Mouse (Mus musculus) Patski (cell line): Measurements from ENCODE around the gene Cpeb3. TPM values are rescaled to one million over a fixed set of nuclear protein-coding genes. Genes with fewer than 3 reads are reported as not detected.

Source experiments
- ATAC-seq: fragments of 100-300 bp; one replicate; pipeline ENCODE4 v1.8.0; 2021
- CTCF ChIA-PET: fragments of 350-600 bp; sonication (Branson Sonifier 250); formaldehyde crosslinking; loops from one replicate; lab custom pipeline; 2022; ENCODE audit warnings: inconsistent platforms; lab: Charles Lee
- POLR2A ChIA-PET: fragments of 350-600 bp; sonication (Branson Sonifier 250); formaldehyde crosslinking; loops from one replicate; lab custom pipeline; 2022; ENCODE audit warnings: antibody characterized with exemption, inconsistent platforms; lab: Charles Lee
- DNase-seq: peaks from one replicate; pipeline ENCODE4 v3.0.0-alpha.2; 2011; ENCODE audit warnings: low read depth, low spot score
- H3K27me3 ChIP-seq: fragments of 371-371 bp; one replicate; pipeline ENCODE4 v1.5.1; 2021
- CTCF ChIP-seq: fragments of 100-300 bp; IDR thresholded peaks from one replicate; pipeline ENCODE4 v1.5.1; 2021
- in situ Hi-C: fragments of 300-500 bp; cut with MboI; formaldehyde crosslinking; loops from 3 replicates; pipeline ENCODE4 v1.11.1; 2018; ENCODE audit warnings: low pct_unique_long_range_greater_than_20kb, mixed read lengths
- polyA plus RNA-seq: library from polyadenylated mRNA; unstranded; gene quantifications from one replicate; pipeline ENCODE4 v1.2.3, GENCODE M21; 2021

Gene Cpeb3
- 8.9 TPM for polyA plus RNA-seq

DNA sequence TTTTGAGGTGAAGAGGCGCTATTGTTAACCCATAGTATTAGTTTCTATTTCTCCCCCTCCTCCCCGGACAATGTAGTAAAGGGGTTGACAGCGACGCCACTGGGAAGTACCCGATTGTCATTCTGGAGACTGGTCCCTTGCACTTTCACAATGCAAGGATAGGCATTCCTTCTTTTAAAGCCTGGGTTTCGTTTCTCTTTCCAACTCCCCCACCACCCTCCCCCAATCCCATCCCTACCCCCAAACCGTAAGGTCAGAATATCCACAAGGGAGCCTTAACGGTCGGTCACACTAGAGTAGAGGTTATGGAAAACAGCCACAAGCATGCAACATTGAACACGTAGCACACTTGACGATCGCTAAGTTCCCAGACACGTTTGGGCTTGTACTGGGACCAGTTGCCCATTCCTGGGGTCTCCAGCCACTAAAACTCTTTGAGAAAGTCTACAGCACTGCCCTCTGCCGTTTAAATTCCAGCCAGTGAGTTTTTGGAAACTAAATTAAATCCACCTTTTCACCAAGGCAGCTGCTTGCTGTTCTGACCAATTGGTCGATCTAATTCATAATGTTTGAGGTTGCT is at the start of gene Cpeb3:
Gene Cpeb3 (minus strand): TSS at position 426 of the 580 bp plus-strand sequence.
- no peak for ATAC-seq

DNA sequence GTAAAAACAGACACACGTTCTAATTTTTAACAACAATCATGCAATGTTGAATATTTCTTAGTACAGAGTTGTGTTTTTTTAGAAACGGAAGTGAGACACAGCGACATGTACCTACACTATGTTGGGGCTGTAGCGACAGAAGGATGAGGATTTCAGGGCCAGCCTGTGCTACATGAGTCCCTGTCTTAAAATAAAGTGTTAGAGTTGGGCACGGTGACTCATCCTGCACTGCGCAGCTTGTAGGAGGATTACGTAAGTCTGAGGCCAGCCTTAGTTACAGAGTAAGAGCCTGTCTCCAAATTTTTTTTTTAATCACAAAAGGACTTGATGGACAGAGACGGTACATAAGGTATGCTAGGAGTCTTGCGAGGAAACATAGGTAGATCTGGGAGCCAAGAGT is 46.9 kb upstream of the Cpeb3 start:
- DNase-seq (no peak), ATAC-seq (no peak)
- ChIA-PET CTCF (no interaction called here), POLR2A (no interaction called here)
- TF ChIP-seq CTCF, result no peak
- H3K27me3 ChIP-seq, result no peaks in the 10 kb centered on the region
- in situ Hi-C loops, result no loop called here

More for the DNA sequence above, at the start of gene Cpeb3:
- H3K27me3 ChIP-seq, result no peaks in the 10 kb centered on the region
- TF ChIP-seq CTCF, result peak; percentile 70
- in situ Hi-C loops, result no loop called here
- ChIA-PET CTCF (interaction anchor here (0.8 to 2.5 kb wide), 3 partner anchors 12 to 157 kb away, joined by 3 to 9 read pairs (median 4); no protein-coding TSS in a partner anchor), POLR2A (no interaction called here)
- DNase-seq, result peak; percentile 22

DNA sequence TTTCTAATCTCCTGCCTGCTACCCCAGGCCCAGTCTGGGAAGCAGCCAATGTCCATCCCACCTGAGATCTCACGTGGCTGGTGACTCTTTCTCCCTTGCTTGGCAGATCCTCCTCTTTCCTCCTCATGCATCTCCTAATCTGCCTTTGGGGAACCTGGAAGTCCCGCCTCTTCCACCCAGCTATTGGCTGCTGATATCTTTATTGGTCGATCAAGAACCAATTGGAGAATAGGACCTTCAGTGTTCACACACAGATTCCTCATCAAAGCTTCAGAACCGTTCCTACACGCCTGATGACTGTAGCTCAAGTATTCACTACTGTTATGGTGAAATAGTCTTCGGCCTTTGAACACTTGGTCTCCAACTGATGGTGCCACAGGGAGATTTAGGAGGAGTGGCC is 43.7 kb upstream of the Cpeb3 start:
- in situ Hi-C loops, result no loop called here
- TF ChIP-seq CTCF, result no peak
- ChIA-PET CTCF (no interaction called here), POLR2A (no interaction called here)
- DNase-seq, result no peak
- ATAC-seq, result no peak
- H3K27me3 ChIP-seq, result peaks cover 2% of the 10 kb centered on the region

DNA sequence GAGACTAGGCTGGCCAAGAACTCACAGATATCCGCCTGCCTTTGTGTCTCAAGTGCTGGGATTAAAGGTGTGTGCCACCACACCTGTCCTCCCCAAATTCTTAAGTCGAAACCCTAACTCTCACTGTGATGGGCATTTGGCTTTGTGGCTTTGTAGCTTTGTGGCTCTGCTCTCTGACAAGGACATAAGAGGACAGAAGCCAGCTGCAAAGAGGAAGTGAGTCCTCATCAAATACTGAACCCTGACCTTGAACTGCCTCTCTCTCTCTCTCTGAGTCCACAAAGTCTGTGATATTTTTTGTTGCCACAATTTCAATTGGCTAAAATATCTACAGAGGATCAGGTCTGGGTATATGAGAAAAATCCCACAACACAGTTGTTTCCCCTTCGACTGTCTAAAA is 39.8 kb upstream of the Cpeb3 start:
- in situ Hi-C loops, result no loop called here
- TF ChIP-seq CTCF, result no peak
- ChIA-PET POLR2A (no interaction called here), CTCF (no interaction called here)
- no peak for ATAC-seq
- no peak for DNase-seq
- H3K27me3 ChIP-seq, result peaks cover 2% of the 10 kb centered on the region

DNA sequence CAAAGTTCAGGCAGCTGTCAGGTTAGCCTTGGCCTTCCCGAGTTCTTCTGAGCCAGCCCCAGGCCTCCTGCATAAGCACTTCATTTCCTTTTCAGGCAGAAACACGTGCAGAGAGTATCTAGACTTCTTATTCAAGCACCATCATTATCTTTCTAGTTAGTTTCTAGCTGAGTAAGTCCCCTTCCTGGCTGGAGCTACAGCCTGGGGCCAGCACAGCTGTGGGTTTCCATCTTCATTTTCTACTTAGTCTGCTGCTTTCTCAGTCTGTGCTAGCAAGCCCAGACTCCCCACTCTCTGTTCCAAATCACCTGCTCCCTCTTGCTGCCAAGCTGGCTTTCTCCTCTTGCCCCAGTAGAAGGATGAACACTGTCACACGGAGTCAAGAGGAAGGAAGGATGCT is 38.5 kb upstream of the Cpeb3 start:
- in situ Hi-C loops, result no loop called here
- ChIA-PET CTCF (interaction anchor here (1.3 to 1.5 kb wide), 2 partner anchors 11 to 36 kb away, joined by 3 to 4 read pairs; no protein-coding TSS in a partner anchor), POLR2A (interaction anchor here (0.6 kb wide), 1 partner anchor 555 kb away, joined by 3 read pairs; no protein-coding TSS in a partner anchor)
- H3K27me3 ChIP-seq, result peaks cover 2% of the 10 kb centered on the region
- ATAC-seq (no peak), DNase-seq (no peak)
- no peak for TF ChIP-seq CTCF

DNA sequence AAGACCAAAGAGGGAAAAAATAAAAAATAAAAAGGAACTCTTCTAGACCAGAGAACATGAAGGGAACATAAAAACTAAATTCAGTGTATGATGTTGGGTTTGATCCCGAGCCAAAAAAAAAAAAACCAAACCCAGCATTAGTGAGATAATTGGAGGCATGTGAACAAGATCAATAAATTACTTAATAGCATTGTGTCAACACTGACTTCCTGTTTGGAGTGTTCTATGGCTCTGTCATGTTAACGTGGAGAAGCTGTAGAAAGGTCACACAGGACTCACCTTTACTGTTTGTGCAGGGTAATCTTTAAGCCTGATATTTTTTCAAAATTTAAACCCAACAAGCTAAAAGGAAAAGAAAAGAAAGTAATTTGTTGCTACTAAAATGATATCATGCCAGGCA is 34.3 kb upstream of the Cpeb3 start:
- in situ Hi-C loops, result no loop called here
- POLR2A ChIA-PET, result interaction anchor here (0.7 kb wide), 1 partner anchor 210 kb away, joined by 7 read pairs; no protein-coding TSS in a partner anchor
- DNase-seq (no peak), ATAC-seq (no peak)
- H3K27me3 ChIP-seq, result peaks cover under 1% of the 10 kb centered on the region
- CTCF ChIA-PET, result interaction anchor here (1.5 kb wide), 1 partner anchor 13 kb away, joined by 3 read pairs; no protein-coding TSS in a partner anchor
- no peak for TF ChIP-seq CTCF

DNA sequence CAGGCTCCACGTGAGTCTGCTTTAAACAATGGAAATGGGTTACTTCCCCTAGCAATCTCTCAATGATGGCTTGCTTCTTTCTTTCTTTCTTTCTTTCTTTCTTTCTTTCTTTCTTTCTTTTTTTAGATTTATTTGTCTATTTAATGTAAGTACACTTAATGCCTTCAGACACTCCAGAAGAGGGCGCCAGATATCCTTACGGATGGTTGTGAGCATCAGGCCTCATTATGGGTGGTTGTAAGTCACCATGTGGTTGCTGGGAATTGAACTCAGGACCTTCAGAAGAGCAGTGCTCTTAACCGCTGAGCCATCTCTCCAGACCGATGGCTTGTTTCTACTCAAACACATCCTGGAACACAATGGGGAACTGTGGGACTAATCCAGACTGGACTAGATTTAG is 32.8 kb upstream of the Cpeb3 start:
- in situ Hi-C loops, result no loop called here
- CTCF ChIA-PET, result no interaction called here
- DNase-seq, result no peak

DNA sequence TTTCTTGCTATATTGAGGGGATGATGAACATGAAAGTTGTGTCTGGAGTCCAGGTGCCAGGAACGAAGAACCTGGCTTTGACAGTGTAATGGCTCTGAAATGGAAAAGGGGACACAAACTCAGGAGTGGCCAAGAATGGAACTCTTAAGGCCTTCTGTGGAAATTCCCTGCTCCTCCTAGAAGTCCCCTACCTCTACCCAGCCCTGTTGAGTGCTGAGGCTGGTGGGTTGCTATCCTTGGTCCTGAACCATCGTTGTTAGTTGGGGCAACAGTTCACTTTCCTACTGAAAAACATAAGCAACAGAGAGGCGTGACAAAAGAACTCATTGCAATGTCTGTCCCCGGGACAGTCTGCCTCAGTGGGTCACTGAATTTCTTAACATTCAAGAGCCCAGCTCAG is 30.7 kb upstream of the Cpeb3 start:
- POLR2A ChIA-PET, result no interaction called here
- ATAC-seq, result peak; percentile 47
- TF ChIP-seq CTCF, result no peak

More for the DNA sequence above, 32.8 kb upstream of the Cpeb3 start:
- no peak for ATAC-seq
- POLR2A ChIA-PET, result no interaction called here
- no peak for TF ChIP-seq CTCF
- peaks cover 6% of the 10 kb centered on the region for H3K27me3 ChIP-seq

DNA sequence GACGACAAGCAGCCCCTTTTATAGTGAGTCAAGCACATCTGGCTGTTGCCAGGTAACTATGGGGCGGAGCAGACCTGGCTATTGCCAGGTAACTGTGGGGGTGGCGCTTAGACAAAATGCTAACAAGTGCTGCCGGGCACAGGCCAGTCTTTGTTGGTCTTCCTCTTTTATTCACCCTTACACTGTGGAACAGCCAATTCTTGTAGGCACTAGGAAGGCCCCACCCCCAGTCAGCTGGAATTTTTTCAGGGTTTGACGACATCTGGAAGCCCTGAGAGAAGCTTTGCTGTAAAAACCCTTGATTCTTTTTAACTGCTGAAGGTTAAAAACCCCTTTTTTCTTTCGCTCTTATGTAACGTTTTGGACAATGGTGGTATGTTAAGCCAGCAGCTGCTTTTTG is 30.2 kb upstream of the Cpeb3 start:
- peaks cover 7% of the 10 kb centered on the region for H3K27me3 ChIP-seq
- DNase-seq (no peak), ATAC-seq (no peak)
- TF ChIP-seq CTCF, result no peak
- ChIA-PET CTCF (interaction anchor here (1.8 kb wide), 1 partner anchor 9 kb away, joined by 4 read pairs; no protein-coding TSS in a partner anchor), POLR2A (no interaction called here)
- in situ Hi-C loops, result no loop called here

More for the DNA sequence above, 30.7 kb upstream of the Cpeb3 start:
- no peak for DNase-seq
- peaks cover 7% of the 10 kb centered on the region for H3K27me3 ChIP-seq
- in situ Hi-C loops, result no loop called here
- CTCF ChIA-PET, result interaction anchor here (1.8 kb wide), 1 partner anchor 9 kb away, joined by 4 read pairs; no protein-coding TSS in a partner anchor

DNA sequence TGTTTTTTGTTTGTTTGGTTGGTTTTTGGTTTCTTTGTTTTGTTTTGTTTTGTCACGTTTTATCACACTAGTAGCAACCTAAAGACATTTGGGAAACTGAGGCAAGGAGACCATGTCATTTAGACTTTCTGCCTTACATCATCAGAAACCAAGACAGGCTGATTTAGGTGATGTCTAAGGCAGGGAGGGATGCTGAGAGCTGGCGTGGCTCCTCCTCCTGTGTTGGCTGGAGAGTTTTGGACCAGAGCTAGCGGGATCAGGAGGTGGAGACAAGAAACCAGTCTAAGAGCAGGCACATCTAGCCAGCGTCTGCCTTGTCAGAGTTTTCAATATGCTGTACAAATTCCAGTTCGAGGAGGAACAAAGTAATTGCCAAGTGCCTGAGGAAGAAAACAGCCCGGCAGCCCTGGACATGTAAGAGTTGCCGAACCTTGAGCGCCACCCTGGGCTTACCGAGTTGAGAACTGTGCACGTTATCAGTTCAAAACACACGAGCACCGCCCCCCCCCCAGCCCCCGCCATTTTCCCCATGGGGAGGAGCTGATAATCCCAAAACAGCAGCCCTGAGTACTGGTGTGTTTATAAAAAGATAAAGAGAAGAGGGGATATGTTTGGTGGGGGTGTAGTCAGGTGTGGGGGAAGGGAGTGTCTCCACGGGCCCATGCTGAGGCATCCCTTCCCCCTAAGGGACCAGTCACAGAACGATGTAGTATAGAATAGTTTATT is 29.5 kb upstream of the Cpeb3 start:
- H3K27me3 ChIP-seq, result peaks cover 7% of the 10 kb centered on the region
- ChIA-PET CTCF (no interaction called here), POLR2A (no interaction called here)
- DNase-seq, result no peak
- ATAC-seq, result no peak
- in situ Hi-C loops, result no loop called here
- TF ChIP-seq CTCF, result no peak

DNA sequence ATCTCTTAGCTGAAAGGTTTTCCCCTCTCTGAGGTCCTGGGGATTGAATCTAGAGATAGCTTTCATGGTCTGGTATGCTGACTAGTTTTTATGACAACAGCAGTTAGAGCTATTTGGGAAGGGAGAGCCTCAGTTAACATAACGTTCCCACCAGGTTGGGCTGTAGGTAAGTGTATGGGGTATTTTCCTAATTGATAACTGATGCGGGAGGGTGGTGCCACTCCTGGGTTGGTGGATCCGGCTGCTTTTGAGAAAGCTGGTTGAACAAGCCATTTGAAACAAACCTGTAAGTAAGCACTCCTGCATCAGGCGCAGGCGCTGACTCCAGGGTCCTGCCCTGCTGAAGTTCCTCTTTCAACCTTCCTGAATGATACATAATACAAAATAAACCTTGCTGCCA is 28.9 kb upstream of the Cpeb3 start:
- no peak for DNase-seq
- in situ Hi-C loops, result no loop called here
- ATAC-seq, result no peak
- TF ChIP-seq CTCF, result no peak
- ChIA-PET POLR2A (no interaction called here), CTCF (no interaction called here)
- peaks cover 7% of the 10 kb centered on the region for H3K27me3 ChIP-seq
